8 mouse cellular contexts compared by ENCODE assay signal in the genomic region with DNA sequence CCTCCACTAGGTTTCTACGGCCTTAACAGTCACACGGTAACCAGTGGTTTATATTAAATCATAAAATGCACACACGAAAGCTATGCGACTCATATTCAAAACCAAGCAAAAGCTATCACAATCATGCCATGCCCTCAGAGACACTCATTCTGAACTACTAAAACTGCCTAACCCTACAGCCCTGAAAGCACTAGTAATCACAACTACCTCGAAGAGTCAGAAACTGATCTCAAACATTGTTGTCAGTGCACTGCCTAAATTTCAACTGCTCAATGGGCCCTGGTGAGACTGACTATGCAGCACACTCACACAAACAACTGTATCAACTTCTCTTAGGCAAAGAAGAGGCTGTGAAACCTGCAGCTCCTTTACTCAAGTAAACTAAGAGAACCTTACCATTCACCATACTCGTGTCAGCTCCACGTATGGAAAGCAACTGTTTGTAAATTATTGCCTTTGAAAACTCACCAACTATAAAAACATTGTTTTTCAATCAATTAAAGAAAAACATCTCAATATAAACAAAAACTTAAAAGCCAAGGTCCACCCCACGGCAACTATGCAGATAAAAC. TPM values are rescaled to one million over a fixed set of nuclear protein-coding genes. Genes with fewer than 3 reads are reported as not detected.
A peak's percentile ranks its signal among the peaks of the same experiment; 100 is the strongest.
DNase-seq lines count a peak whose midpoint lies in the region; ATAC-seq and TF ChIP-seq lines count a peak whose summit lies in the region.

No protein-coding gene starts in this region.

- TF ChIP-seq RAD21 in MEL (IDR thresholded peaks at IDR 0.05; ENCODE audit: low read depth, low read length): no peak

- no peak for TF ChIP-seq POLR2A in MEL (IDR thresholded peaks at IDR 0.05; ENCODE audit: control insufficient read depth in 1 of 2, insufficient read depth in 1 of 2, low read depth in 1 of 2, low read length in 2 of 2, poor library complexity in 1 of 2)

- no peak for DNase-seq in heart, postnatal 4 days
- peak; percentile 67 for DNase-seq in MEL (ENCODE audit: low read depth, low spot score)
- DNase-seq in forebrain, embryonic 11.5 days (ENCODE audit: low spot score): no peak
- DNase-seq in naive thymus-derived CD4-positive, alpha-beta T cell, adult 2 months (ENCODE audit: low read depth): peak; percentile 41
- DNase-seq in yolk sac, embryonic 10.5 days (ENCODE audit: low spot score): no peak
- DNase-seq in urinary bladder, postnatal 25 days (ENCODE audit: low spot score): no peak

- peak overlapping the region; percentile 94 for H3K9ac ChIP-seq in heart, embryonic 11.5 days (ENCODE audit: low read depth, low read length)
- H3K9ac ChIP-seq in MEL (ENCODE audit: control insufficient read depth, low read depth, low read length, poor library complexity, severe bottlenecking): peak overlapping the region; percentile 99
- H3K9ac ChIP-seq in forebrain, embryonic 11.5 days (ENCODE audit: low read length): peak overlapping the region; percentile 99
- peak overlapping the region; percentile 99 for H3K9ac ChIP-seq in kidney, embryonic 14.5 days (ENCODE audit: low read depth, low read length)

- H3K4me2 ChIP-seq in heart, embryonic 11.5 days: peak overlapping the region; percentile 76
- H3K4me2 ChIP-seq in forebrain, embryonic 11.5 days (ENCODE audit: low read depth, low read length, severe bottlenecking): peak overlapping the region; percentile 60
- peak overlapping the region; percentile 81 for H3K4me2 ChIP-seq in kidney, embryonic 14.5 days (replicated peaks; ENCODE audit: low read depth, low read length)

- no peak for TF ChIP-seq EP300 in MEL (IDR thresholded peaks at IDR 0.05; ENCODE audit: low read depth in 1 of 2, low read length in 2 of 2)

- peak overlapping the region; percentile 92 for H3K4me3 ChIP-seq in heart, embryonic 11.5 days (ENCODE audit: low read depth, low read length)
- peak overlapping the region; percentile 78 to 88 for H3K4me3 ChIP-seq in MEL (ENCODE audit: control insufficient read depth in 1 of 2, insufficient read depth in 1 of 2, low read depth in 2 of 2, low read length in 2 of 2)
- H3K4me3 ChIP-seq in forebrain, embryonic 11.5 days (ENCODE audit: low read depth, low read length): peak overlapping the region; percentile 99
- H3K4me3 ChIP-seq in kidney, embryonic 14.5 days (ENCODE audit: low read length): peak overlapping the region; percentile 88

- no peaks in the 10 kb centered on the region for H3K9me3 ChIP-seq in heart, embryonic 11.5 days (replicated peaks; ENCODE audit: control insufficient read depth, low read length)
- H3K9me3 ChIP-seq in MEL (replicated peaks; ENCODE audit: insufficient read depth, low read length): no peaks in the 10 kb centered on the region
- no peaks in the 10 kb centered on the region for H3K9me3 ChIP-seq in forebrain, embryonic 11.5 days (ENCODE audit: control insufficient read depth, low read length)
- no peaks in the 10 kb centered on the region for H3K9me3 ChIP-seq in kidney, embryonic 14.5 days (ENCODE audit: control insufficient read depth, low read length)

- no peaks in the 10 kb centered on the region for H3K27me3 ChIP-seq in heart, embryonic 11.5 days (ENCODE audit: control insufficient read depth, insufficient read depth, low read length)
- H3K27me3 ChIP-seq in MEL (ENCODE audit: control insufficient read depth in 1 of 2, insufficient read depth in 2 of 2, low read length in 2 of 2): no peaks in the 10 kb centered on the region
- H3K27me3 ChIP-seq in forebrain, embryonic 11.5 days (ENCODE audit: control insufficient read depth, insufficient read depth, low read length): no peaks in the 10 kb centered on the region
- no peaks in the 10 kb centered on the region for H3K27me3 ChIP-seq in kidney, embryonic 14.5 days (ENCODE audit: control insufficient read depth, insufficient read depth, low read length)

- 42% methylated on average over 8 of the region's 8 CpGs for WGBS in heart, embryonic 11.5 days (ENCODE audit: insufficient replicate concordance)
- 43% methylated on average over 8 of the region's 8 CpGs for WGBS in forebrain, embryonic 11.5 days
- WGBS in kidney, embryonic 14.5 days: 21% methylated on average over 8 of the region's 8 CpGs

- H3K27ac ChIP-seq in heart, embryonic 11.5 days (ENCODE audit: low read depth, low read length): 0 out of 2 replicates have a peak overlapping the region, but pooled peaks have one; percentile 10
- H3K27ac ChIP-seq in MEL (ENCODE audit: control insufficient read depth, low read depth, low read length): peak overlapping the region; percentile 41
- no peak overlapping the region for H3K27ac ChIP-seq in forebrain, embryonic 11.5 days (ENCODE audit: low read depth, low read length)
- H3K27ac ChIP-seq in kidney, embryonic 14.5 days (ENCODE audit: low read depth, low read length): peak overlapping the region; percentile 30; the same call in 1 of the 2 replicates

- peaks cover 41% of the 10 kb centered on the region for H3K79me2 ChIP-seq in MEL (ENCODE audit: control insufficient read depth, insufficient read depth, low read length, poor library complexity)

- H3K4me1 ChIP-seq in heart, embryonic 11.5 days (ENCODE audit: control insufficient read depth, insufficient read depth, low read length): peaks cover 9% of the 10 kb centered on the region; the same call in 1 of the 2 replicates
- H3K4me1 ChIP-seq in MEL (ENCODE audit: control insufficient read depth in 1 of 2, insufficient read depth in 2 of 2, low read length in 2 of 2): peaks cover 9% of the 10 kb centered on the region in 2 experiments
- peaks cover 3% of the 10 kb centered on the region; the same call in 1 of the 2 replicates for H3K4me1 ChIP-seq in forebrain, embryonic 11.5 days (replicated peaks; ENCODE audit: control insufficient read depth, insufficient read depth, low read length)
- peaks cover 11% of the 10 kb centered on the region for H3K4me1 ChIP-seq in kidney, embryonic 14.5 days (ENCODE audit: control insufficient read depth, insufficient read depth, low read length)

- no peak for ATAC-seq in heart, embryonic 11.5 days (replicated peaks; ENCODE audit: insufficient number of reproducible peaks, low FRiP score, low TSS enrichment)
- no peak for ATAC-seq in forebrain, embryonic 11.5 days (replicated peaks; ENCODE audit: low FRiP score)
- ATAC-seq in kidney, embryonic 14.5 days (ENCODE audit: low FRiP score, low TSS enrichment): no peak

- no peaks in the 10 kb centered on the region; the same call in 1 of the 2 replicates for H3K36me3 ChIP-seq in heart, embryonic 11.5 days (ENCODE audit: control insufficient read depth, insufficient read depth, low read length)
- peaks cover 7 to 27% of the 10 kb centered on the region in 2 experiments for H3K36me3 ChIP-seq in MEL (ENCODE audit: control insufficient read depth in 1 of 2, insufficient read depth in 2 of 2, low read length in 2 of 2)
- no peaks in the 10 kb centered on the region for H3K36me3 ChIP-seq in forebrain, embryonic 11.5 days (ENCODE audit: control insufficient read depth, insufficient read depth, low read length)
- 0 out of 2 replicates have a peak, but pooled peaks cover 4% of the 10 kb centered on the region for H3K36me3 ChIP-seq in kidney, embryonic 14.5 days (ENCODE audit: control insufficient read depth, insufficient read depth, low read length)

- TF ChIP-seq CTCF in MEL (IDR thresholded peaks at IDR 0.05 in 2 of 3, conservative IDR thresholded peaks at IDR 0.05 in 1 of 3; ENCODE audit: control insufficient read depth in 1 of 3, insufficient read depth in 1 of 3, low read depth in 2 of 3, low read length in 3 of 3, poor library complexity in 1 of 3, severe bottlenecking in 1 of 3): no peak

TF ChIP-seq in MEL, 35 proteins besides CTCF, POLR2A, EP300 and RAD21:
- TF ChIP-seq ZC3H11A (IDR thresholded peaks at IDR 0.05; ENCODE audit: low read depth, low read length) (no peak), SIN3A (IDR thresholded peaks at IDR 0.05; ENCODE audit: low read length) (0 out of 2 replicates have a peak, but pooled peaks have one; percentile 51), CHD1 (IDR thresholded peaks at IDR 0.05; ENCODE audit: low read depth, low read length) (peak; percentile 54; the same call in 1 of the 2 replicates), GATA1 (IDR thresholded peaks at IDR 0.05; ENCODE audit: low read depth, low read length) (no peak), TBP (IDR thresholded peaks at IDR 0.05; ENCODE audit: low read depth, low read length) (0 out of 2 replicates have a peak, but pooled peaks have one; percentile 34)

RNA-seq across cellular contexts. Expression of gene Phip, which starts 1.9 kb away (rescaled TPM):
- 58.6 and 61.9 TPM in 2 replicates for polyA plus RNA-seq in heart, embryonic 11.5 days (2014; fragmentation: Nextera tagmentation; extraction: Ambion mirVana)
- total RNA-seq in heart, postnatal 4 days (2021): 10 to 100 TPM; 52.1 to 53.4 TPM
- total RNA-seq in MEL (2012; rRNA removed): 18.1 and 19.0 TPM in 2 replicates
- polyA plus RNA-seq in MEL (2012; ENCODE audit: insufficient read depth in 1 of 2, insufficient read length in 2 of 2, low read depth in 1 of 2, low replicate concordance in 2 of 2, missing spikeins in 1 of 2): 10 to 100 TPM; 16.2 to 49.2 TPM
- 144 and 152 TPM in 2 replicates for polyA plus RNA-seq in forebrain, embryonic 11.5 days (2014; fragmentation: Nextera tagmentation; extraction: Ambion mirVana)
- polyA plus RNA-seq in kidney, embryonic 14.5 days (2014; fragmentation: Nextera tagmentation; extraction: Ambion mirVana): 72.1 and 98.5 TPM in 2 replicates

Comparison
In these comparisons a context has a peak if more than half of its experiments do, and no peak if none do; other contexts are left out.
1. DNase-seq: peak in MEL (single experiment) and naive thymus-derived CD4-positive, alpha-beta T cell, adult 2 months (single experiment); none in heart, postnatal 4 days (single experiment), forebrain, embryonic 11.5 days (single experiment), yolk sac, embryonic 10.5 days (single experiment) and urinary bladder, postnatal 25 days (single experiment).
2. Peak in every context shown above with its lines, with median percentiles within 50 percentile points of each other: H3K4me2 ChIP-seq, H3K4me3 ChIP-seq and H3K9ac ChIP-seq.